Mouse (Mus musculus) spleen, adult 2 months (tissue): Measurements from ENCODE around the gene Hyou1. TPM values are rescaled to one million over a fixed set of nuclear protein-coding genes. Genes with fewer than 3 reads are reported as not detected.

ENCODE experiments used
- DNase-seq, 2 experiments: peaks; one replicate each; pipeline versions ENCODE4 v3.0.0 to v3.0.0-alpha.2; 2012 to 2021; ENCODE audit warnings: low spot score in 2 of 2, low read depth in 1 of 2
- H3K27ac ChIP-seq: fragments of 200-500 bp; 2 replicates; pipeline ENCODE4 v1.5.1; 2012; ENCODE audit warnings: low read length, inconsistent platforms; ENCODE audit not compliant: insufficient read depth
- H3K27me3 ChIP-seq: fragments of 200-500 bp; 2 replicates; pipeline ENCODE4 v1.6.1; 2012; ENCODE audit warnings: mild to moderate bottlenecking, moderate library complexity, low read length, inconsistent platforms; ENCODE audit not compliant: control insufficient read depth, insufficient read depth
- H3K36me3 ChIP-seq: fragments of 200-500 bp; 2 replicates; pipeline ENCODE4 v1.6.1; 2012; ENCODE audit warnings: mild to moderate bottlenecking, low read length, inconsistent platforms; ENCODE audit not compliant: control insufficient read depth, insufficient read depth
- H3K4me1 ChIP-seq: fragments of 200-500 bp; 2 replicates; pipeline ENCODE4 v1.6.1; 2011; ENCODE audit warnings: inconsistent platforms; ENCODE audit not compliant: control insufficient read depth, insufficient read depth, insufficient read length
- H3K4me3 ChIP-seq: fragments of 200-500 bp; 2 replicates; pipeline ENCODE4 v1.5.1; 2011; ENCODE audit warnings: mild to moderate bottlenecking, inconsistent platforms; ENCODE audit not compliant: insufficient read depth, insufficient read length; ENCODE audit errors: extremely low read depth
- CTCF ChIP-seq: fragments of 200-500 bp; IDR thresholded peaks from 2 replicates; pipeline ENCODE4 v1.5.1; 2011; ENCODE audit warnings: mild to moderate bottlenecking, inconsistent platforms; ENCODE audit not compliant: insufficient read depth, insufficient read length, insufficient replicate concordance; ENCODE audit errors: extremely low read depth
- POLR2A ChIP-seq: fragments of 200-500 bp; IDR thresholded peaks from 2 replicates; pipeline ENCODE4 v1.6.1; 2011; ENCODE audit warnings: low read depth, low read length, inconsistent platforms
- WGBS: fragments of 180-500 bp; shearing (Covaris S2); methylation state at CpG from one replicate; pipeline ENCODE4 v1.1.7; 2018; 5-methylcytosine and 5-hydroxymethylcytosine counted together
- polyA plus RNA-seq: library from polyadenylated mRNA; depleted of rRNA; stranded (reverse); fragments of >200 nt; gene quantifications from 2 replicates; pipeline ENCODE4 v1.2.3, GENCODE M21; 2012; rRNA removed

The Hyou1 gene
- polyA plus RNA-seq, 1 experiment = 39.8 TPM

GRCm38 (mm10) chr9:44440961-44441360 lies 61.7 kb downstream of the Hyou1 start, which contains the start of gene Foxr1:
Gene Foxr1 (minus strand): TSS chr9:44441136.
- no peaks in the 10 kb centered on the region; the same call in 1 of the 2 replicates for H3K4me1 ChIP-seq
- H3K27ac ChIP-seq = no peak within 1 kb of the TSS
- no peaks in the 10 kb centered on the region for H3K27me3 ChIP-seq
- no peaks in the 10 kb centered on the region for H3K36me3 ChIP-seq
- H3K4me3 ChIP-seq = no peak within 1 kb of the TSS
- WGBS = 89% methylated on average over 19 of the region's 19 CpGs
- no peak for DNase-seq
- no peak for TF ChIP-seq POLR2A
- TF ChIP-seq CTCF = no peak

Other genes with a start within 250 kb of the Hyou1 start
- 12.7 and 13.9 TPM in 2 replicates for gene Mcam, start 245.0 kb upstream of the Hyou1 start, polyA plus RNA-seq
- gene Cbl, start 145.4 kb upstream of the Hyou1 start, polyA plus RNA-seq = 16.1 and 20.3 TPM in 2 replicates
- gene Ccdc153, start 138.8 kb upstream of the Hyou1 start, polyA plus RNA-seq = not detected in 2 replicates
- 0.07 and 0.08 TPM in 2 replicates for gene Pdzd3, start 128.0 kb upstream of the Hyou1 start, polyA plus RNA-seq
- 8.4 and 10.7 TPM in 2 replicates for gene Nlrx1, start 110.9 kb upstream of the Hyou1 start, polyA plus RNA-seq
- gene Abcg4, start 90.9 kb upstream of the Hyou1 start, polyA plus RNA-seq = 12.3 and 22.3 TPM in 2 replicates
- gene Hinfp, start 73.8 kb upstream of the Hyou1 start, polyA plus RNA-seq = 24.7 and 25.2 TPM in 2 replicates
- gene C2cd2l, start 59.2 kb upstream of the Hyou1 start, polyA plus RNA-seq = 28.0 and 38.5 TPM in 2 replicates
- gene Dpagt1, start 53.5 kb upstream of the Hyou1 start, polyA plus RNA-seq = 24.0 and 25.2 TPM in 2 replicates
- gene H2afx, start 44.8 kb upstream of the Hyou1 start, polyA plus RNA-seq = 117 and 258 TPM in 2 replicates
- gene Hmbs, start 35.3 kb upstream of the Hyou1 start, polyA plus RNA-seq = 121 and 147 TPM in 2 replicates
- 23.7 and 25.6 TPM in 2 replicates for gene Vps11, start 17.8 kb upstream of the Hyou1 start, polyA plus RNA-seq
- gene Slc37a4, start 17.4 kb downstream of the Hyou1 start, polyA plus RNA-seq = 24.5 and 25.4 TPM in 2 replicates
- 137 and 144 TPM in 2 replicates for gene Rps25, start 27.6 kb downstream of the Hyou1 start, polyA plus RNA-seq
- gene Trappc4, start 28.1 kb downstream of the Hyou1 start, polyA plus RNA-seq = 22.9 and 29.7 TPM in 2 replicates
- 18.1 and 26.0 TPM in 2 replicates for gene Ccdc84, start 39.1 kb downstream of the Hyou1 start, polyA plus RNA-seq
- 0.09 and 0.15 TPM in 2 replicates for gene Foxr1, start 61.6 kb downstream of the Hyou1 start, polyA plus RNA-seq
- not detected in 2 replicates for gene Upk2, start 75.5 kb downstream of the Hyou1 start, polyA plus RNA-seq
- gene Bcl9l, start 103.3 kb downstream of the Hyou1 start, polyA plus RNA-seq = 42.2 and 50.3 TPM in 2 replicates
- 133 and 154 TPM in 2 replicates for gene Cxcr5, start 182.4 kb downstream of the Hyou1 start, polyA plus RNA-seq
- gene Ddx6, start 225.4 kb downstream of the Hyou1 start, polyA plus RNA-seq = 15.3 and 17.3 TPM in 2 replicates